Mouse (Mus musculus): ENCODE measurements around the gene Abca13. TPM values are rescaled to one million over a fixed set of nuclear protein-coding genes. Genes with fewer than 3 reads are reported as not detected.

The Abca13 gene
- total RNA-seq, 2 experiments from 2014 or later: 0.03 TPM

- DNase-seq: no peak
Observed at GRCm38 (mm10) chr11:9684952-9685351, 493.2 kb downstream of the Abca13 start.

GRCm38 (mm10) chr11:9705190-9705589 lies 513.4 kb downstream of the Abca13 start:
- DNase-seq: no peak

GRCm38 (mm10) chr11:9727810-9728490 lies 536.2 kb downstream of the Abca13 start:
- no peak for DNase-seq

DNA sequence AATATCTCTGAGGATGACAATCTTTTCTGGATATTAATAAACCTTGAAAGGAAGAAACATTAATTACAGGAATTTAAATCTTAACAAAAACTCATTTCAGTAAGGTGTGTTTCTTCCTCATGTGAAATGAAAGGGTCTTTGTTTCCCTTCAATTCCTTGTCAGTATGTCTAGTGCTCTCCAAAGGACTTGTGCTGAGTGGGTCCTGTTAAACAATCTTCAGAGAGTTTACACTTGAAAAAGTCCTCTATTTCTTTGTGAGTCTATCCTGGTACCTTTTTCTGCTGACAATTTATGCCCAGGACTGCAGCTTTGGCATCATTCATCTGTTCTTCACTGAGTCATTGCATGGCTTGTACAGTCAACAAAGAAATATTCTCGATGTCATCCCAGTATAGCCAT lies 539.6 kb downstream of the Abca13 start:
- DNase-seq: no peak

Other genes starting within 250 kb of the Abca13 start
- gene Pkd1l1, start 218.7 kb upstream of the Abca13 start, total RNA-seq (2021): not detected
- 10 to 100 TPM in 1 of 2 experiments, 1 to 10 TPM in 1; 8.9 to 10.1 TPM for gene Hus1, start 180.8 kb upstream of the Abca13 start, total RNA-seq (2021)
- under 1 TPM in 1 of 2 experiments, not detected in 1; 0.30 TPM for gene Gm11992, start 143.3 kb upstream of the Abca13 start, total RNA-seq (2021)
- gene Sun3, start 143.0 kb upstream of the Abca13 start, total RNA-seq (2021): not detected
- gene Upp1, start 73.8 kb upstream of the Abca13 start, total RNA-seq (2021): 1 to 10 TPM; 5.3 to 9.8 TPM

All from adrenal gland, postnatal 36 days (tissue).